Mouse (Mus musculus) CH12.LX (cell line): Measurements from ENCODE around the gene Mob1a.
"Not testable (repeated sequence)": the region's sequence is repeated elsewhere in the genome, so short reads cannot be mapped to it uniquely, and the experiment has no call there.

ENCODE experiments used
- CHD2 ChIP-seq: IDR thresholded peaks from 2 replicates; pipeline ENCODE4 v1.6.1; 2011; ENCODE audit warnings: low read length, improper control_type of control experiment
- ELF1 ChIP-seq: IDR thresholded peaks from 2 replicates; pipeline ENCODE4 v1.6.1; 2014; ENCODE audit warnings: low read depth, mild to moderate bottlenecking, inconsistent platforms, low read length, improper control_type of control experiment
- EP300 ChIP-seq: IDR thresholded peaks from 2 replicates; pipeline ENCODE4 v1.6.1; 2011; ENCODE audit warnings: low read length, improper control_type of control experiment

- not testable (repeated sequence) for TF ChIP-seq ELF1, EP300, CHD2
Observed at GRCm38 (mm10) chr6:83345285-83345684, 19.5 kb downstream of the Mob1a start.
